Mouse (Mus musculus): ENCODE data around the gene Ldb2. TPM values are rescaled to one million over a fixed set of nuclear protein-coding genes. Genes with fewer than 3 reads are reported as not detected.

Ldb2 gene
- polyA plus RNA-seq, 1 experiment from 2014 or later = 89.3 TPM

- Histone ChIP-seq H3K4me2 (replicated peaks; ENCODE audit: low read depth, low read length) (no peak overlapping the region), H3K36me3 (ENCODE audit: control insufficient read depth, insufficient read depth, low read length) (no peaks in the 10 kb centered on the region), H3K27me3 (ENCODE audit: control insufficient read depth, insufficient read depth, low read length) (no peaks in the 10 kb centered on the region), H3K27ac (ENCODE audit: low read depth, low read length) (no peak overlapping the region), H3K9ac (ENCODE audit: low read depth, low read length) (no peak overlapping the region), H3K9me3 (ENCODE audit: control insufficient read depth, low read length) (no peaks in the 10 kb centered on the region), H3K4me1 (ENCODE audit: control insufficient read depth, insufficient read depth, low read length) (no peaks in the 10 kb centered on the region), H3K4me3 (ENCODE audit: low read length) (no peak overlapping the region)
- WGBS = 64% methylated on average over 11 of the region's 11 CpGs
- 0 out of 2 replicates have a peak, but pooled peaks have one; percentile 44 for ATAC-seq (ENCODE audit: low FRiP score, low TSS enrichment)
These were observed 245.6 kb downstream of the Ldb2 start for GRCm38 (mm10) chr5:44553765-44554352.

- H3K4me1 ChIP-seq (ENCODE audit: control insufficient read depth, insufficient read depth, low read length) = no peaks in the 10 kb centered on the region
- ATAC-seq (ENCODE audit: low FRiP score, low TSS enrichment) = no peak
- H3K27me3 ChIP-seq (ENCODE audit: control insufficient read depth, insufficient read depth, low read length) = no peaks in the 10 kb centered on the region
- no peaks in the 10 kb centered on the region for H3K9me3 ChIP-seq (ENCODE audit: control insufficient read depth, low read length)
- H3K27ac ChIP-seq (ENCODE audit: low read depth, low read length) = no peak overlapping the region
- no peaks in the 10 kb centered on the region for H3K36me3 ChIP-seq (ENCODE audit: control insufficient read depth, insufficient read depth, low read length)
- no peak overlapping the region for H3K9ac ChIP-seq (ENCODE audit: low read depth, low read length)
- H3K4me3 ChIP-seq (ENCODE audit: low read length) = no peak overlapping the region
- no peak overlapping the region for H3K4me2 ChIP-seq (replicated peaks; ENCODE audit: low read depth, low read length)
These were observed 246.3 kb downstream of the Ldb2 start for GRCm38 (mm10) chr5:44553155-44553554.

DNA sequence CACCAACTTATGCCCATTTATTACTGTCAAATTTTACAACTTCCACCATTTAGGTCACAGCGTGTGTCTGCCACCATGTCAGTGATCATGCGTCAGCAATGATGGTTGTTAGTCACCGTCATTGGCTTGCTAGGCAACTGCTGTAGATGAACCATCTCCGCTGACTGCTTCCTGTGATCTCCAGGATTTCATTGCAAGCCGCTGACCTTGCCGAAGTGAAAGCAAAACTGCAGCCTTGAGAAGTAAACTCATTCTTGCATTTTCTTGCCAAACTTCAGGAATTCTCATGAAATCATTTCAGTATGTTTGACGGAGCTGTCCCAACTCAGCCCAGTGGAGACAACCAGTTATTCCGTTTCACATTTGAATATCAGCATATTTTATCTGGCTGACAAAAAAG, 247.4 kb downstream of the Ldb2 start:
- H3K9ac ChIP-seq (ENCODE audit: low read depth, low read length) = no peak overlapping the region
- 71% methylated on average over 8 of the region's 8 CpGs for WGBS
- ATAC-seq (ENCODE audit: low FRiP score, low TSS enrichment) = no peak
- no peak overlapping the region for H3K4me2 ChIP-seq (replicated peaks; ENCODE audit: low read depth, low read length)
- no peaks in the 10 kb centered on the region for H3K27me3 ChIP-seq (ENCODE audit: control insufficient read depth, insufficient read depth, low read length)
- no peak overlapping the region for H3K27ac ChIP-seq (ENCODE audit: low read depth, low read length)
- H3K36me3 ChIP-seq (ENCODE audit: control insufficient read depth, insufficient read depth, low read length) = no peaks in the 10 kb centered on the region
- H3K4me3 ChIP-seq (ENCODE audit: low read length) = no peak overlapping the region
- no peaks in the 10 kb centered on the region for H3K9me3 ChIP-seq (ENCODE audit: control insufficient read depth, low read length)
- H3K4me1 ChIP-seq (ENCODE audit: control insufficient read depth, insufficient read depth, low read length) = no peaks in the 10 kb centered on the region

- H3K27me3 ChIP-seq (ENCODE audit: control insufficient read depth, insufficient read depth, low read length) = no peaks in the 10 kb centered on the region
- H3K4me2 ChIP-seq (replicated peaks; ENCODE audit: low read depth, low read length) = no peak overlapping the region
- H3K27ac ChIP-seq (ENCODE audit: low read depth, low read length) = no peak overlapping the region
- WGBS = 92% methylated on average over 11 of the region's 11 CpGs
- H3K9me3 ChIP-seq (ENCODE audit: control insufficient read depth, low read length) = no peaks in the 10 kb centered on the region
- H3K9ac ChIP-seq (ENCODE audit: low read depth, low read length) = no peak overlapping the region
- no peak overlapping the region for H3K4me3 ChIP-seq (ENCODE audit: low read length)
- no peaks in the 10 kb centered on the region for H3K36me3 ChIP-seq (ENCODE audit: control insufficient read depth, insufficient read depth, low read length)
- no peaks in the 10 kb centered on the region; the same call in 1 of the 2 replicates for H3K4me1 ChIP-seq (ENCODE audit: control insufficient read depth, insufficient read depth, low read length)
- no peak for ATAC-seq (ENCODE audit: low FRiP score, low TSS enrichment)
These were observed 251.0 kb downstream of the Ldb2 start for GRCm38 (mm10) chr5:44548468-44548867.

DNA sequence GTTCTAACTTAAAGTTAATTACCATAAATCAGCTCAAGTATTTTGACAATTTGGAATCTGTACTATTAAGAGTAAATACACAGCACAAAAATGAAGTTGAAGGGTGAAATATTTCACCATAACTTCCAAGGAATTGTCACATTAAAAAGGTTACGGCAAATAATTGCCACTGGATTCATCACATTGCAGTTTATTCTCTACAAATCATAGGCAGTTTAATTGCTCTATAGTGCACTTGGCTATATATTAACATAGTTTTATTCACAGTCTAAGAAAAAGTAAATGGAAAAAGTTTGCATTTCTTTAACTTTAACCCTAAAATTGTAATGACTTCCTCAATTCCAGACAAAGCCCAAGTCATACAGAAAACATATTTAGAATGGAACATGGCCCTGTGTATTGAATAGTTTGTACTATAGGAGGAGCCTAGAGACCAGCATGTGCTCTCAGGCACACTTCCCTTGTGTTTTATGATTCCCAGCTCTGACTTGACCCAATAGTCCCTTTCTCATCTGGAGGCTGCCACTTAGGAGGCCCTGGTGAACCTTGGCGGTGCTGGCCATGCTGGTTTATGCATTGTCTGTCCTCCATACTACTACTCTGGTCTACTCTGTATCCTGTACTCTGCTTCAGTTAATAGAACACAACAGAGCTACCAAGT, 255.9 kb downstream of the Ldb2 start:
- Histone ChIP-seq H3K4me1 (ENCODE audit: control insufficient read depth, insufficient read depth, low read length) (no peaks in the 10 kb centered on the region; the same call in 1 of the 2 replicates), H3K9me3 (ENCODE audit: control insufficient read depth, low read length) (no peaks in the 10 kb centered on the region), H3K4me3 (ENCODE audit: low read length) (no peak overlapping the region), H3K27ac (ENCODE audit: low read depth, low read length) (peak overlapping the region; percentile 82; the same call in 1 of the 2 replicates), H3K9ac (ENCODE audit: low read depth, low read length) (no peak overlapping the region), H3K27me3 (ENCODE audit: control insufficient read depth, insufficient read depth, low read length) (no peaks in the 10 kb centered on the region), H3K4me2 (replicated peaks; ENCODE audit: low read depth, low read length) (no peak overlapping the region), H3K36me3 (ENCODE audit: control insufficient read depth, insufficient read depth, low read length) (no peaks in the 10 kb centered on the region)
- WGBS = 65% methylated on average over 2 of the region's 2 CpGs
- peak; percentile 71 for ATAC-seq (ENCODE audit: low FRiP score, low TSS enrichment)

- Histone ChIP-seq H3K36me3 (ENCODE audit: control insufficient read depth, insufficient read depth, low read length) (no peaks in the 10 kb centered on the region; the same call in 1 of the 2 replicates), H3K9ac (ENCODE audit: low read depth, low read length) (no peak overlapping the region), H3K27ac (ENCODE audit: low read depth, low read length) (no peak overlapping the region; the same call in 1 of the 2 replicates), H3K27me3 (ENCODE audit: control insufficient read depth, insufficient read depth, low read length) (no peaks in the 10 kb centered on the region), H3K9me3 (ENCODE audit: control insufficient read depth, low read length) (no peaks in the 10 kb centered on the region), H3K4me2 (replicated peaks; ENCODE audit: low read depth, low read length) (no peak overlapping the region), H3K4me1 (ENCODE audit: control insufficient read depth, insufficient read depth, low read length) (no peaks in the 10 kb centered on the region; the same call in 1 of the 2 replicates), H3K4me3 (ENCODE audit: low read length) (no peak overlapping the region)
- 64% methylated on average over 9 of the region's 9 CpGs for WGBS
- ATAC-seq (ENCODE audit: low FRiP score, low TSS enrichment) = peak; percentile 39; the same call in 1 of the 2 replicates
These were observed 257.7 kb downstream of the Ldb2 start for GRCm38 (mm10) chr5:44541748-44542147.

GRCm38 (mm10) chr5:44538687-44539086, 260.8 kb downstream of the Ldb2 start:
- 82% methylated on average over 2 of the region's 2 CpGs for WGBS
- Histone ChIP-seq H3K9ac (ENCODE audit: low read depth, low read length) (no peak overlapping the region), H3K27ac (ENCODE audit: low read depth, low read length) (no peak overlapping the region), H3K9me3 (ENCODE audit: control insufficient read depth, low read length) (no peaks in the 10 kb centered on the region), H3K36me3 (ENCODE audit: control insufficient read depth, insufficient read depth, low read length) (no peaks in the 10 kb centered on the region; the same call in 1 of the 2 replicates), H3K4me3 (ENCODE audit: low read length) (no peak overlapping the region), H3K27me3 (ENCODE audit: control insufficient read depth, insufficient read depth, low read length) (no peaks in the 10 kb centered on the region), H3K4me2 (replicated peaks; ENCODE audit: low read depth, low read length) (no peak overlapping the region), H3K4me1 (ENCODE audit: control insufficient read depth, insufficient read depth, low read length) (no peaks in the 10 kb centered on the region; the same call in 1 of the 2 replicates)
- ATAC-seq (ENCODE audit: low FRiP score, low TSS enrichment) = no peak

DNA sequence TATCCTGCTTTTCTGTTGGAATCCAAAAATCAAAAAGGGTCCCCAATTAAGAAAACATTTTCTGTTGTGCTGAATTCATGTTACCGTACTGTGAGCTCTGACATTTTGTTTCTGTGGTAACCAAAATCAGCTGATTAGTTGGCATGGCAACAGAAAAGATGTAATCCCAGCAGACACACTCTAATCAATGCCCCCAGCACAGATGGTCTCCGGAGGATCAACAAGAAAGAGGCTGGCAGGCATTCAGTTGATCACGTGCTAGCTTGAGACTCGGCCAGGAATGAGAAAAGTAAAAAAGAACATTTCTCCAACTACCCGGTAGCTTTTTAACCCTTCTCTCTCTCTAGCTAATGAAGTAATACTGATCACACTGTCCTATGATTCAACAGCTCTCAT, 261.5 kb downstream of the Ldb2 start:
- WGBS = 58% methylated on average over 5 of the region's 5 CpGs
- no peak for ATAC-seq (ENCODE audit: low FRiP score, low TSS enrichment)
- no peaks in the 10 kb centered on the region for H3K27me3 ChIP-seq (ENCODE audit: control insufficient read depth, insufficient read depth, low read length)

DNA sequence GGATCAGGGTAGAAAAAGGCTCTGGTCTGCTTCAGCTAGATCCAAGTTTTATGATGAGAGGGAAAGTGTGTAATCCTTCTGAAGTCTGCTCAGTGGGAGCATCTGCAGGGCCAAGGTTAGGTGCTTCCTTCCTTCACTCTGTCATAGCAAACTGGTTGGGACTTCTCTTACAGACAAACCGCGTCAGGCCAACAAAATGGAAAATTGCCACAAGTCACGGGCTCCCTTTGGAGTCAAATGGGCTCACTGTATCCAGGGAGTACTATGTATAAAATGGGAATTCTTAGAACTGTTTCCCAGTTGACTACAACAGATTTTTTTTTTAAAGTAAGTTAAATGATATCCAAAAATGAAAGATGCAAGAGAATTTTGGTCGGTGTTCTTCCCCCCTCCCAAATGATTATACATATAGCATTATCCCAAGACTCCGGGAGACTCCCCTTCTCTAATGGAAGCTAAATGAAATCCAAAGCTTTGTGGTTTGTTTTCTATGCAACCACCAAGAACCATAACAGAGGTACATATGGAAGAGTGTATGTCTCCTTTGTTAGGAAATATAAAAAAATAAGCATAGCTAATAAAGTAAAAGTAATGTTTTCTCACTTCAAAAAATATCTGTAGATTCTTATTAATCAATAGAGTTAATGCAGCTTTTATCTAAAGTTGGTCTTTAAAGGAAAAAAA, 262.0 kb downstream of the Ldb2 start:
- Histone ChIP-seq H3K4me2 (replicated peaks; ENCODE audit: low read depth, low read length) (no peak overlapping the region), H3K9me3 (ENCODE audit: control insufficient read depth, low read length) (no peaks in the 10 kb centered on the region), H3K9ac (ENCODE audit: low read depth, low read length) (no peak overlapping the region), H3K4me3 (ENCODE audit: low read length) (no peak overlapping the region), H3K27ac (ENCODE audit: low read depth, low read length) (no peak overlapping the region), H3K27me3 (ENCODE audit: control insufficient read depth, insufficient read depth, low read length) (no peaks in the 10 kb centered on the region), H3K4me1 (ENCODE audit: control insufficient read depth, insufficient read depth, low read length) (no peaks in the 10 kb centered on the region), H3K36me3 (ENCODE audit: control insufficient read depth, insufficient read depth, low read length) (no peaks in the 10 kb centered on the region; the same call in 1 of the 2 replicates)
- no peak for ATAC-seq (ENCODE audit: low FRiP score, low TSS enrichment)
- 90% methylated on average over 5 of the region's 5 CpGs for WGBS

More for the DNA sequence above, 261.5 kb downstream of the Ldb2 start:
- no peak overlapping the region for H3K4me2 ChIP-seq (replicated peaks; ENCODE audit: low read depth, low read length)
- no peak overlapping the region for H3K9ac ChIP-seq (ENCODE audit: low read depth, low read length)
- H3K27ac ChIP-seq (ENCODE audit: low read depth, low read length) = no peak overlapping the region
- no peaks in the 10 kb centered on the region for H3K9me3 ChIP-seq (ENCODE audit: control insufficient read depth, low read length)
- H3K4me1 ChIP-seq (ENCODE audit: control insufficient read depth, insufficient read depth, low read length) = no peaks in the 10 kb centered on the region
- H3K4me3 ChIP-seq (ENCODE audit: low read length) = no peak overlapping the region
- no peaks in the 10 kb centered on the region; the same call in 1 of the 2 replicates for H3K36me3 ChIP-seq (ENCODE audit: control insufficient read depth, insufficient read depth, low read length)

Measured in kidney, embryonic 14.5 days (tissue).